Mouse (Mus musculus) limb, embryonic 14.5 days (tissue): ENCODE results near the gene Gm20683. TPM values are rescaled to one million over a fixed set of nuclear protein-coding genes. Genes with fewer than 3 reads are reported as not detected.
A peak's percentile ranks its signal among the peaks of the same experiment; 100 is the strongest.

Experiments
- ATAC-seq: fragments of 200-750 bp; cut with Nextera tagmentation; 2 replicates; pipeline ENCODE4 v1.8.0; 2017; ENCODE audit warnings: low read depth, moderate number of reproducible peaks, moderate TSS enrichment; ENCODE audit not compliant: low FRiP score
- DNase-seq: peaks from one replicate; pipeline ENCODE4 v3.0.0-alpha.2; 2015; ENCODE audit warnings: low spot score
- H3K27ac ChIP-seq: fragments of 300-500 bp; sonication (generic); replicated peaks from 2 replicates; pipeline ENCODE4 v1.5.1; 2014; ENCODE audit warnings: low read depth, mild to moderate bottlenecking, low read length, moderate library complexity, mixed read lengths
- H3K27me3 ChIP-seq: fragments of 300-500 bp; sonication (generic); 2 replicates; pipeline ENCODE4 v1.6.1; 2014; ENCODE audit warnings: low read length, mixed read lengths; ENCODE audit not compliant: control insufficient read depth, insufficient read depth
- H3K36me3 ChIP-seq: fragments of 300-500 bp; sonication (generic); 2 replicates; pipeline ENCODE4 v1.6.1; 2014; ENCODE audit warnings: mild to moderate bottlenecking, low read length, moderate library complexity, mixed read lengths; ENCODE audit not compliant: control insufficient read depth, insufficient read depth
- H3K4me1 ChIP-seq: fragments of 300-500 bp; sonication (generic); 2 replicates; pipeline ENCODE4 v1.6.1; 2014; ENCODE audit warnings: antibody characterized with exemption, low read length, mixed read lengths; ENCODE audit not compliant: control insufficient read depth, insufficient read depth
- H3K4me2 ChIP-seq: fragments of 300-500 bp; sonication (generic); replicated peaks from 2 replicates; pipeline ENCODE4 v1.6.1; 2014; ENCODE audit warnings: low read depth, mild to moderate bottlenecking, low read length, moderate library complexity; ENCODE audit not compliant: severe bottlenecking
- H3K4me3 ChIP-seq: fragments of 300-500 bp; sonication (generic); replicated peaks from 2 replicates; pipeline ENCODE4 v1.5.1; 2014; ENCODE audit warnings: low read length
- H3K9ac ChIP-seq: fragments of 300-500 bp; sonication (generic); 2 replicates; pipeline ENCODE4 v1.6.1; 2014; ENCODE audit warnings: mild to moderate bottlenecking, low read depth, low read length, moderate library complexity; ENCODE audit not compliant: severe bottlenecking
- H3K9me3 ChIP-seq: fragments of 300-500 bp; sonication (generic); 2 replicates; pipeline ENCODE4 v1.6.1; 2016; ENCODE audit warnings: low read length; ENCODE audit not compliant: control insufficient read depth
- POLR2A ChIP-seq: fragments of 200-500 bp; IDR thresholded peaks from 2 replicates; pipeline ENCODE4 v1.8.0; 2012; ENCODE audit warnings: inconsistent platforms, mild to moderate bottlenecking, moderate library complexity, borderline replicate concordance; ENCODE audit not compliant: insufficient read depth, insufficient read length; ENCODE audit errors: extremely low read depth
- WGBS: fragments of 180-500 bp; shearing (Covaris S2); extraction: QIAGEN DNeasy Blood & Tissue Kit; methylation state at CpG from one replicate; pipeline ENCODE4 v1.1.7; 2014; 5-methylcytosine and 5-hydroxymethylcytosine counted together
- polyA plus RNA-seq, 2 experiments: library from polyadenylated mRNA; depleted of rRNA in 1 of 2; stranded (reverse) in 1 of 2; unstranded in 1 of 2; fragments of >200 nt; fragmentation: Nextera tagmentation in 1 of 2; extraction: Ambion mirVana in 1 of 2; gene quantifications; 2 replicates each; pipeline versions ENCODE4 v1.2.1 to v1.2.3; 2012 to 2014

Gm20683 gene
- polyA plus RNA-seq, 2 experiments: 2.5 to 13.0 TPM

DNA sequence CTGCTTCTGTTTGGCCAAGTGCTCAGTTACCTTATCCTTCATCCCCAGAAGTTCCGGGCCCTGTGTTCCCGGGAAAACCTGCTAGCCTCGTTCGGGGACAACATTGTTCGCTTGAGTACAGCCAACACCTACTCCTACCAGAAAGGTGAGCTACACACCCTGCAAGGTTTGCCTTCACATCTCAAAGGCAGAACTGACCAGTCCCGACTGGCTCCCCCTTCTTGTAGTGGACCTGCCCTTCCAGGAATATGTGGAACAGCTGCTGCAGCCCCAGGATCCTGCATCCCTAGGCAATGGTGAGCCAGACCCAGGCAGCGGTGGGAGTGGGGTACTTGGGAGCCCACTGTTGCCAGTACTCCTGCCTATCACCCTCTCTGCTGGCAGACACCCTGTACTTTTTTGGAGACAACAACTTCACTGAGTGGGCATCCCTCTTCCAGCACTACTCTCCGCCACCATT is 12.0 kb downstream of the Gm20683 start:
- H3K27ac ChIP-seq: peak overlapping the region; percentile 81
- H3K9me3 ChIP-seq: no peaks in the 10 kb centered on the region
- WGBS: 42% methylated on average over 8 of the region's 8 CpGs
- H3K4me1 ChIP-seq: peaks cover 36% of the 10 kb centered on the region
- peaks cover 41% of the 10 kb centered on the region for H3K36me3 ChIP-seq
- ATAC-seq (no peak), DNase-seq (no peak)
- H3K27me3 ChIP-seq: no peaks in the 10 kb centered on the region
- H3K4me3 ChIP-seq: peak overlapping the region; percentile 67
- H3K9ac ChIP-seq: peak overlapping the region; percentile 73
- no peak for TF ChIP-seq POLR2A
- H3K4me2 ChIP-seq: peak overlapping the region; percentile 79

DNA sequence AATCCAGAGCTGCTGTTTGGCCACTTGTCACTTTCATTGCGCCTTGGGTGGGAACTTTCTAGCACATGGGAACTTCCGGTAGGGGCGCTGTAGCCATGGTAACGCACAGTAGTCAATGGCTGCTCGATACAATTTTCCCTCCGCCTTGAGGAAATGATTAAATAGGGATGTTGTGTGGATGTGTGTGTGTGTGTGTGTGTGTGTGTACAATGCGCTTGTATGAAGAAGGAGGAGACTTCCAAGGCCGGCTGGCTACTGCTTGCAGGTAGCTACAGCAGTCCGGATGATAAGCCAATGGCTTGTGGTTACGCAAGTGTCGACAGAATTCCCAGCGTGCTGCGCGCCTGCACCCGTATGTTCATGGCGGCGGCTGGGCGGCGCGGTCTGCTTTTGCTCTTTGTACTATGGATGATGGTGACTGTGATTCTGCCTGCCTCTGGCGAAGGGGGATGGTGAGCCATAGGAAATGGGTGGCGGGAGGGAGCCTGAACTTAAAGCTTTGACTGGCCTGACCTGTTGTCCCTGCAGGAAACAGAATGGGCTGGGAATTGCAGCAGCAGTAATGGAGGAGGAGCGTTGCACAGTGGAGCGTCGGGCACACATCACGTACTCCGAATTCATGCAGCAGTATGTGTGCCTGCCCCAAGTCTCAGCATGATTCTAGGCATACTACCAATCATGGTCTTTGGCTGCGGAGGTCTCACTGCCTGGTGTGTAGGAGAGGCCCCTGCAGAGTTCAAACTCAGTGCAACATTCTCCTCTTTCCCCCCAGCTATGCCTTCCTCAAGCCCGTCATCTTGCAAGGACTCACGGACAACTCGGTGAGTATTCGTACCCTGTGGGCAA is 12.6 kb downstream of the Gm20683 start, which contains the start of gene Jmjd8:
Jmjd8 (plus strand) TSS at position 156 of the 846 bp plus-strand sequence.
- no peaks in the 10 kb centered on the region for H3K27me3 ChIP-seq
- peaks cover 36% of the 10 kb centered on the region for H3K4me1 ChIP-seq
- peaks cover 41% of the 10 kb centered on the region for H3K36me3 ChIP-seq

DNA sequence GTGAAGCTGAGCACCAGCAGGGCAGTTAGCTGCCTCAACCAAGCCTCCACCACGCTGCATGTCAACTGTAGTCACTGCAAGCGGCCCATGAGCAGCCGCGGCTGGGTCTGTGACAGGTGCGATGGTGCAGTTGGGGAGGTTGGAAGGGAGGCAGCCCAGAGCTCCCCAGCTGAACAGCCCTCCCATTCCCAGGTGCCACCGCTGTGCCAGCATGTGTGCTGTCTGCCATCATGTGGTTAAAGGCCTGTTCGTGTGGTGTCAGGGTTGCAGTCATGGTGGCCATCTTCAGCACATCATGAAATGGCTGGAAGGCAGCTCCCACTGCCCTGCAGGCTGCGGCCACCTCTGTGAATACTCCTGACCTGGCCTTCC is 13.4 kb downstream of the Gm20683 start:
- H3K4me1 ChIP-seq: peaks cover 34% of the 10 kb centered on the region
- peak overlapping the region; percentile 67 for H3K4me3 ChIP-seq
- H3K9me3 ChIP-seq: no peaks in the 10 kb centered on the region
- ATAC-seq (no peak), DNase-seq (no peak)
- 88% methylated on average over 8 of the region's 8 CpGs for WGBS
- peak overlapping the region; percentile 81; the same call in 1 of the 2 replicates for H3K27ac ChIP-seq
- peak overlapping the region; percentile 73; the same call in 1 of the 2 replicates for H3K9ac ChIP-seq
- peaks cover 41% of the 10 kb centered on the region for H3K36me3 ChIP-seq
- peak overlapping the region; percentile 79 for H3K4me2 ChIP-seq
- TF ChIP-seq POLR2A: no peak
- no peaks in the 10 kb centered on the region for H3K27me3 ChIP-seq

More for the DNA sequence above, 12.6 kb downstream of the Gm20683 start, which contains the start of gene Jmjd8:
- ATAC-seq (peak; percentile 54), DNase-seq (peak; percentile 87)
- H3K4me3 ChIP-seq: peak within 1 kb of the TSS; percentile 67
- H3K4me2 ChIP-seq: peak within 1 kb of the TSS; percentile 79
- peak within 1 kb of the TSS; percentile 73 for H3K9ac ChIP-seq
- no peaks in the 10 kb centered on the region for H3K9me3 ChIP-seq
- TF ChIP-seq POLR2A: peak; percentile 63; the same call in 1 of the 2 replicates
- 2% methylated on average over 32 of the region's 32 CpGs for WGBS
- H3K27ac ChIP-seq: peak within 1 kb of the TSS; percentile 81

DNA sequence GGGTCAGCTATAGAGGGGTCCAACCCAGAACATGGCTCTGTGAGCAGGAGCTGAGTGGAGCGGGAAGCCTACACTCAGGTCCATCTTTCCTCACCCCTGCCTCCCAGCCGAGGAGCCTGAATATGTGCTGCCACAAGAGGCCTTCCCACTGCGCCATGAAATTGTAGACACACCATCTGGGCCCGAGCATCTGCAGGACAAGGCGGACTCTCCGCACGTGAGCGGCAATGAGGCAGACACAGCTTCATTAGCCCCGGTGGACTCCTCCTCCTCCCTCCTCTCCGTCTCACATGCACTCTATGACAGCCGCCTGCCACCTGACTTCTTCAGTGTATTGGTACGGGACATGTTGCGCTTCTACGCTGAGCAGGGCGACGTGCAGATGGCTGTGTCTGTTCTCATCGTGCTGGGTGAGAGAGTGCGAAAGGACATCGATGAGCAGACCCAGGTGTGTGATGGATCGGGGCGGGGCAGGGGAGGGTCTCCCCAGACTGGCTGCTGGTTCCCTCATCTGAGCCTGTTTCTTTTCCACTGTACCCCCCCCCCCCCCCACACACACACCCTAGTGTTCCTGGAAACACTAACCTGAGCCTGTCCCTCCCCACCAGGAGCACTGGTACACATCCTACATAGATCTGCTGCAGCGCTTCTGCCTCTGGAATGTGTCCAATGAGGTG is 13.9 kb downstream of the Gm20683 start:
- peaks cover 34% of the 10 kb centered on the region for H3K4me1 ChIP-seq
- H3K9me3 ChIP-seq: no peaks in the 10 kb centered on the region
- no peak overlapping the region for H3K4me3 ChIP-seq
- WGBS: 91% methylated on average over 22 of the region's 22 CpGs
- H3K27me3 ChIP-seq: no peaks in the 10 kb centered on the region
- ATAC-seq (no peak), DNase-seq (no peak)
- TF ChIP-seq POLR2A: no peak
- no peak overlapping the region for H3K27ac ChIP-seq
- no peak overlapping the region for H3K4me2 ChIP-seq
- H3K9ac ChIP-seq: no peak overlapping the region
- peaks cover 41% of the 10 kb centered on the region for H3K36me3 ChIP-seq

DNA sequence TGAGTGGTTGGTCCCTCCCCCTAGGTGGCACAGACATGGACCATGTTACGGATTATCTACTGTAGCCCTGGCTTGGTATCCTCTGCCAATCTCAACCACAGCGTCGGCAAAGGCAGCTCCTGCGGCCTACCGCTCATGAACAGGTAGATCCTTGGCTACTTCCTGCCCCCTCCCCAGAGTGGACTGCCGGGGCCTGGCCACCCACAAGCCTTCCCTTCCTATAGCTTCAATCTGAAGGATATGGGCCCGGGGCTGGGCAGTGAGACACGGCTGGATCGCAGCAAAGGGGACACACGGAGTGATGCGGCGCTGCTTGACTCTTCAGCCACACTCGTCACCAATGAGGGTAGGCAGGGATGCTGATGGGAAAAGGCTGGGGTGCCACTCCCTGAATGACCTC is 14.6 kb downstream of the Gm20683 start:
- H3K4me1 ChIP-seq: peaks cover 34% of the 10 kb centered on the region
- ATAC-seq: no peak
- H3K27me3 ChIP-seq: no peaks in the 10 kb centered on the region
- H3K36me3 ChIP-seq: peaks cover 41% of the 10 kb centered on the region
- H3K4me2 ChIP-seq: no peak overlapping the region
- no peak for TF ChIP-seq POLR2A
- no peaks in the 10 kb centered on the region for H3K9me3 ChIP-seq
- no peak for DNase-seq
- 96% methylated on average over 13 of the region's 13 CpGs for WGBS
- H3K9ac ChIP-seq: no peak overlapping the region
- no peak overlapping the region for H3K27ac ChIP-seq
- no peak overlapping the region for H3K4me3 ChIP-seq
